Mouse (Mus musculus) liver, adult 2 months (tissue): ENCODE measurements around the gene Park7.

Experiments
- CTCF ChIP-seq: fragments of 200-500 bp; IDR thresholded peaks from 2 replicates; pipeline ENCODE4 v1.5.1; 2011; ENCODE audit warnings: low read depth, low read length, control low read depth
- POLR2A ChIP-seq: fragments of 200-500 bp; IDR thresholded peaks from 2 replicates; pipeline ENCODE4 v1.6.1; 2011; ENCODE audit warnings: low read length, control low read depth; ENCODE audit not compliant: insufficient read depth; ENCODE audit errors: extremely low read depth

- TF ChIP-seq POLR2A (no peak), CTCF (no peak)
Observed at GRCm38 (mm10) chr4:150850893-150851292, 63.3 kb downstream of the Park7 start.
